Mouse (Mus musculus): Measurements from ENCODE around the gene March8. TPM values are rescaled to one million over a fixed set of nuclear protein-coding genes. Genes with fewer than 3 reads are reported as not detected.

The March8 gene
- total RNA-seq, 2 experiments from 2014 or later: 52.1 to 71.6 TPM

- DNase-seq: peak in 1 of 2 experiments; percentile 35
Observed at GRCm38 (mm10) chr6:116407216-116407615, 69.4 kb downstream of the March8 start.

DNA sequence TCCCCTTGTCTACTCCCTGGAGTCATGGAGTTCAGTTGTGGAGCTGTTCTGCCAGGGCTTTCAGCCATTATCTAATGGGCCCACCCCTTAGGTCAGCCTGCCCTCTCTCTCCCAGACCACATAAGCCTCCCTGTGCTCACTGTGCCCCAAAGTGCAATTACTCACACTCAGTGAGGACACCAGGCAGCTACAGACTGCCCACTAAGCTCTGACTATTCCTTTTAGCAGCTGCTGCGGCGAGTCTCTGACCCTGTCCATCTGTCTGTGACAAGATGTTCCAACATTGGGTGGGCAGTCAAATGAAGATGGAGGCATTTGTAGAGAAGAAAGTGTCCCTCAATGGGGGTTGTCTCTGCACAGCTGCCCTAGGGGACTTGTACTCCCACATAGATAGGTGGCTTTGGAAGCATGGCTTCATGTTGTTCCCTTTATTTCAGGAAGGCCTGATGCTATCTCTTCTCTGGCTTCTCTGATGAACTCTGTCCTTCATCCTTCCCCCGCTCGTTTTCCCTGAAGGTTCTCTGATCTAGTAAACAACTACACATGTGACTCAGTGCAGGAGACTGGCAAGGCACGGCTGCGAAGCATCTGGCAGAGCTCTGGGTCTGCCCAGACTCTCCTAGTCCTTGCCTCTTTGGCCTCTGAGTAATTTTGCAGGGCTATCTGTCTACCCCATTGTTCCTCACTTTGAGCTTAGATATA, 70.3 kb downstream of the March8 start:
- peak; percentile 43 to 63 for DNase-seq

DNA sequence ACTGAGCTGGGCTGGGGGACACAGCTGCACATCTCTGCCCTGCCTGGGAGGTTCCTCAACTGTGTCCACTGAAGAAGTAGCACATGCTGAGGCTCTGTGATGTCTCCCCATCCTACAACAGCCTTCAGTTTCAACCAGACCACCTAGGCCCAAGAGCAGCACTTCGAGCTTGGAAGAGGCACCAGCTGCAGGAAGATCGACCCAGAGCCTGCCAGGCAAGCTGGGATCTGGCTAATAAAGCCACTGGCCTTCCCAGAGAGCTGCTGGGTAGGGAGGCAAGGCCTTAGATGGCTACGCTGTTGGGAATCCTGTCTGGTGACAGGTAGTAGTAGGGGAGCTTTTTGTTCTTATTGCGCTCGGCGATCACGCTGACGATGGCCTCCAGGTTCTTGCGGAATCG, 72.6 kb downstream of the March8 start:
- DNase-seq: no peak

GRCm38 (mm10) chr6:116411716-116412115, 73.9 kb downstream of the March8 start:
- DNase-seq: no peak

DNA sequence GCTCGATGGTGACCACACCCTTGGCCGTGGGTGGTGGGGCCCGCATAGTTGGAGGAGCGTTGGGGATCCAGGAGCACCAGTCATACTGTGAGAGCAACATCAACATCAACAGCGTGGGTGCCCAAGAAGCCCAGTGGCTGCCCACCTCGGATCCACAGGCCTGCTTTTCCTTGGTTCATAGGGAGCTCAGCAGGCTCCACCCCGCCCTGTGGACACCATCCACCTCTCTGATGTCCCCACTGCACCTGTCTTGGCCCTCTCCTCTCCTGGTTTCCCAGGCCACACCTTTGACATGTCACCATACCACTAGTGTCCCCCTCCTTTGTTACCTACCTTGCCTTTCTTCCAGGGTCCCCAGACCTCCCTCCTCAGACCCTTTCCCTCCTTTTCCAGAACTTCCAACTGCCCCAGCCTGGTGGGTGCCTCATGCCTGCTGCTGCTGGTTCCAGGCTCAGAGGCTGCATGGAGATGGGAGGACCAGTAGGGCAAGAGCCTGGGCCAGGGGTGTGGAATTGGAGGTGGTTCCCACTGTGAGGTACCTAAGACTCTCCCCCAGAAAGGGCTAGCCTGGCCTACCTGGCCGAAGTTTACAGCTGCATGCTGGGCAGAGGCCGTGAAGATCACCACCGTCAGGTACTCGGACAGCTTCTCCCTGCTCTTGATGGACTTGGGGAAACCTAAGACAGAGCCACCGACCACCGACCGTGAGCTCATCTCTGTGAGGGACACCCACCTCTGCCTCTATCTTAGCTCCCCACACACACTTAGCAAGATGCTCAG, 74.9 kb downstream of the March8 start:
- DNase-seq: no peak

DNA sequence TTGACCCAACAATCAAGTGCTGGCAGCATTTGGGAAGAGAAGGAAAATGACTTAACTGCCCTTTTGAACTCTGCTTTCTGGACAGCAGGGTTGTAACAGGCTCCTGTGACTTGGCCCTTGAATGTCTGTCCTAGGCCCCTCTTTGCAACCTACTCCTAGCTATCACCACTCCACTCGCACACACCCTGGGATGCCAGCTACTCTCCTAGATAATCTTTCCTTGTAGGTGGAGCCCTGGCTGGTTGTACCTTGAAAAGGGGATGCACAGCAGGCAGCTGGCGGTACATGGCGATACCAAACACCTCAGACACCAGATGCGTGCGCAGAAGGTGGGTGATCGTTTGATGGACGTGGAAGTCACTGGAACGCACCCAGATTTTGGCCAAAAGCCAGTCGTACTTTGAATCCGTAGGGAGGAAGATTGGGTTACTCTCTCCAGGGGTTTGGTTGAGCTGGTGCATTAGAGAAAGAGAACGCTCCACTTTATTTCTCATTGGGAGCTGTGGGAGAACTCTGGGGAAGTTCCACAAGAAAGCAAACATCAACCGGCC, 77.4 kb downstream of the March8 start:
- DNase-seq: no peak

DNA sequence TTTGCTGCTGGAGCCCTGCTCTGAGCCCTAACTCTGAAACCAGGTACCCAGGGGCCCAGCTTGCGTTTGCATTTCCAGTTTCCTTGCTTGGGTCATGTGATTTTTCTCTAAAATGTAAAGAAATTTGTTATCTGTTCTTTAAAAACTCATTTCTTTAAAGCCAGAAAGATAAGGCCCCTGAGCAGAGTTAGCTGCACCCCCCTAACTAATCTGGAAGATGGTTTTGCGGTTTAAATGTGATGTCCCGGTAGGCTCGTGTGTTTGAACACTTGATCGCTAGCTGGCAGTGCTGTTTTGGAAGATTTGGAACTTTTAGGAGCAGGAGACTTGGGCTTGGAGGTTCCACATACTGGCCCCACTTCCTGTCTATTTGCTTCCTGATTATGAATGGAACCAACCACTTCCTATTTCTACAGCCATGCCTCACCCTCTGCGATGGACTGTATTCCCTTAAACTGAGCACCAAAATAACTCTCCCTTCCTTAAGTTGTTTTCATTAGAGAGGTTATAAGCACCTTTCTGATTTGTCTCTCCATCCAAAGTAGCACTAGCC, 78.3 kb downstream of the March8 start:
- no peak for DNase-seq

DNA sequence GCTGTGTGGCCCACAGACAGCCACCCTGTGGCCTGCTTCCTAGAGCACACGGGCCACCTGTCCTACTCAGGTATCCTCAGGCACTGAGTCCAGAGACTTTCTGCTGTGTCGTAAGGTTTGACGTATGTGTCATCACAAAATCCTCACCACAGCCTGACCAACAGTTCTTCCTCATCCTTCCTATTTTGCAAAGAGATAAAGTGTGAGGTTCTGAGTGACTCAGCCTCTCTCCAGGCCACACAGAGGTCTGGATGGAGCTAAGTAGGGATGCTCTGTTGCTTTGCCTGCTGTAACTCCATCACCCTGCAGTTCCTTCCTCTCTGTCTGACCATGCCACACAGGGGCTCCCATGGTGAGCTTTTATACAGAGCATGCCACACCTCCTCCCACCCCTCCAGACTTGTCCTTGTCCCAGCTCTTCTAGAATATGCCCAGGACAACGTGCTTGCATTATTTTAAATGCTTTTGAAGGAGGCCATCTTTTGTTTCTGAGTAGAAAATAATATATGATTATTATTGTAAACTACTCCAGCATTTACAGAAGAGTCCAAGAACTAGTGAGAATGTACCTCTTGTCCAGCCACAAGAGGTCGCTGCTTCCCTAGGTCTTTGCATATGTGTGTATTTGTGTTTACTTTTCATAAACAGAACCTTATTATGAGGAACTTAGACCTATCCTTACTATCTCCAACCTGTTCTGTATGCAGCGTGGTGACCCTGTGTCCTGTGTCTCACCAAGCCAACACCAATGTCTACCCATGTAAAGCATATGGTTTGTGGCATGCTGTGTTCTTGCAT, 79.9 kb downstream of the March8 start:
- peak; percentile 32 to 36 for DNase-seq

DNA sequence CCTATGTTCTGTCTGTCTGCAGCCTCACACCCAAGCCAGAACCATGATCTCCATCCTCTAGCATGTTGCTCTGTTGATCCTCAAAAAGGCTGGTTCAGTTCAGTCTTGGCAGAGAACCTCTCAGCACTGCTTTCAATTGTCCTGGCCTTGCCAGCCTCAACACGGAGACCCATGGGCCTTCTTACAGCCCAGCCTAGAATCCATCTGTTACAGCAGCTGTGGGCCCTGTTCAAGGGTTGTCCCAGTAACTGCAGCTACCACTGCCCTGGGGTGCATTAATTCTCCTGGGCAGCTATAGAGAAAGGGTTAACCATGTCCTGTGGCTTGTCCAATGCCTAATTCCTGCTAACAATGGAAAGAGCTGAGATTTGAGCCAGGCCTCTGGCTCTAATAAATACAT, 80.7 kb downstream of the March8 start:
- DNase-seq: no peak

- no peak for DNase-seq
Observed at GRCm38 (mm10) chr6:116419699-116420098, 81.9 kb downstream of the March8 start.

GRCm38 (mm10) chr6:116420271-116420670, 82.4 kb downstream of the March8 start:
- DNase-seq: no peak

DNA sequence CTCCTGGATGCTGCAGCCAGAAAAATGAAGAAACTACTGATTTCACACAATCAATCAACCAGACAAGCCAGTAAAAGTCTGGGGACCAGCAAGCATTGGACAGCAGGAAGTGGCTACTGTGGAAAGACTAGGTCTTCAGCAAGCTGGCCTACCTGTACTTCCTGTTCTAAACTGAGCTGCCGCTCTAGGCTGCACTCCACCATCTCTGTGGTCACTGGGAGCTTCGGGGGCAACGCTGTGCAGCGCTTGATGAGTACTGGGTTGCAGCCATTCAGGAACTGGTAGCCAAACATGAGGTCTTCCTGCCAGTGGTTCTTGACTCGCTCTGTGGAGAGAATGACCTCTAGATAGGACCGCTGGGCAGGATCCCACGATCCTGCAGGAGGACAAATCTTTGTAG, 85.2 kb downstream of the March8 start:
- DNase-seq: no peak

- DNase-seq: peak; percentile 40 to 52
Observed at GRCm38 (mm10) chr6:116423664-116424063, 85.8 kb downstream of the March8 start.

DNA sequence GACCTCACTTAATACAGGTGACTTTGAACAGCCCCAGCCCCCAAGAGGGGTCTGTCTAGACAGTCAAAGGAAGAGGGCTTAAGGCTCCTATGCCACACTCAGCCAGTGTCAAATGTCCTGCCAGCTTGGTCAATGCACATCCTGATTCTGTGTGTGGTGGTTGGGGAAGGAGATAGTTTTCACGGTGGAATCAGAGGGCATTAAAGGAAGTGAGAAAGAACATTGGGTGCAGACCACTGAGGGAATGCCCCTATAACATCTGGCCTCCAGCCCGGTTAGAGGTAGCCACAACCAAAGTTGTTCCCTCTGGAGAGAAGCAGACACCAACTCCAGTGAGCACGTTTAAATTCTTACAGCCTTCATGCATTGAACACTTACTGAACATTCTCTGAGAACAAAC, 89.7 kb downstream of the March8 start:
- DNase-seq: no peak

DNA sequence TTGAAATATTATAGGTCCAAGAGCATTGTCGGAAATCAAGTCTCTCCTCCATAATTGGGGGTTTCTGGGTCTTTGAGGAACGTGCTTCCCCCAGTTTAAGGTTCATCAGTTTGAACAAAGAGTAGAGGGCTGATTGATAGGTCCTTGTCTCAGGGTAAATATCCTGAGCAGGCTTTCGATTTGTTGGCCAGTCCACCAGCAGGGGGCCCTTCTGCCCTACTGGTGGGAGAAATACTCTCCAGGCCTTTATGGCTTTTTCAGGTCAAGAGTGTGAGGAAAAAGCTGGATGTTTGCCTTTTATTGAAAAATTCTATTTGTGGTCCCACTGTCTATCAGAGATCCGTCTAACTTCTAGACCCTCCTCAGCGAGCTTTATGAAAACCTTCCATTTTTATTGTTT, 90.5 kb downstream of the March8 start:
- DNase-seq: no peak

DNA sequence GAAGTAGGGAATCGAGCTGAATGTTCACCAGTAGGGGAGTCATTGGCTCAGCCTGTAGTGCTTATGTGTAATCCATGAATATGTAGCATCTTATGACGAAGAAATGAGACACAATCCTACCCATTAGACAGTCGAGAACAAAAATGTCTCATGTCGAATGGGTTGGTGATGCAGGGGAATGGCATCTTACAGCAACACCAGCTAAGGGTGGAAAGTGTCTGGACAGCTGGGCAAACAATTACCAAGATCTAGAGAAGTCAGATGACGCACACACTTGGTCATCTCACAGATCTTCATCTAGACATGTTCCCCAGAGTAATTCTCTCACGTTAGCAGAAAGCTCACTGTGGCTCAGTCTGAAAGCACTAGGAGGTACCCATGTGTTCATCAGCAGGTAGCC, 101.0 kb downstream of the March8 start:
- no peak for DNase-seq

- DNase-seq: no peak
Observed at GRCm38 (mm10) chr6:116439531-116439930, 101.7 kb downstream of the March8 start.

- DNase-seq: no peak
Observed at GRCm38 (mm10) chr6:116440447-116440846, 102.6 kb downstream of the March8 start.

DNA sequence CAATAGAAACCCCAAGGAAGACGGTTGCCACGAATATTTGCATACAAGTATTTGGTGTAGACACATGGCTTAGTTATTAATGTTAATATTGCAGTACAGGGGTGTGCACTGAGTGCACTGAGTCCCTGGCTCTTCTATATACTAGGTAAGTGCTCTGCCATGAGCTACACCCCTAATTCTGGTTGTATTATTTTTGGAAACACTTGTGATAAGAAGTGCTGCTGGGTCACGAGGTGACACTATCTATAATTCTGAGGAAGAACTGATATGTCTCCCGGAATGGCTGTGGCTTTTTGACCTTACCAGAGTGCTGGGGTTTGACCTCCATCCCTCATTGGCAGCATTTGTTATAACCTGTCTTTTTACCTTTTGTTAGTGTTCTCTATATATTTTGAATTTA, 103.0 kb downstream of the March8 start:
- no peak for DNase-seq

DNA sequence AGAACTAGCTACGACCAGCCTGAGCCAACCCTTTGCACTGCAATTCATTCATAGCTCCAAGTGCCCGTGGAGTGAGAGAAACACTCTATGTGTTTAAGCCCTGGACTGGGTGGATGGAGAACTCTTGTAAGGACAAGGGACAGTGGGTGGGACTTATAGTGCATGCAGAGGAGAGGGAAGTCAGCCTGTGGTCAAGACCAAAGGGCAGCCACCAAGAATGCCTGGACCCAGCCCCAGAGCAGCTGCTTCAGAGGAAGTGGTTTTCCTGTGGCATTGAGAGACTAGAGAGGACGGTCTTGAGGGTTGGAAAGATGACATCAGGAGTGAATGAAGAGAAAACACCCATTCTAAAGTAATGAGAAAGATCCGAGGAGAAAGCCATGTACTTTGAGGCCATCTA, 118.0 kb downstream of the March8 start:
- DNase-seq: peak in 1 of 2 experiments; percentile 1

DNA sequence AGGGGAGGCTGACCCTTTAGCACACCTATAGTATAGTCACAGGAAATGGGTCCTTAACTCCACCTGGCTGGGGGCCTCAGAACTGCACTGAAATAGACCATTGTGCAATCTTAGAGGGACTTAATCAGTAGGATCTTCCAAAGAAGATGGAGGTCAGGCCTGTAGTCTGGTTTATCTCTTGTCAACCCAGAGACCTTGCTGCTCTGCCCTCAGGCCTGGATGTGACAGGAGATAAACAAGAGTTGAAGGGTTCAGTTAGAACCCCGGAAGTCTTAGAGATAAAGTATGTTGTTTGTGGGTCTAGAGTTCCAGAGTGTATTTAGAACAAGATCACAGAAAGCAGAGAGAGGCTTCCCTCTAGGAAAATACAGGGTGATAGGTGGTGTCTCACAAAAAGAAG, 118.7 kb downstream of the March8 start:
- no peak for DNase-seq

DNA sequence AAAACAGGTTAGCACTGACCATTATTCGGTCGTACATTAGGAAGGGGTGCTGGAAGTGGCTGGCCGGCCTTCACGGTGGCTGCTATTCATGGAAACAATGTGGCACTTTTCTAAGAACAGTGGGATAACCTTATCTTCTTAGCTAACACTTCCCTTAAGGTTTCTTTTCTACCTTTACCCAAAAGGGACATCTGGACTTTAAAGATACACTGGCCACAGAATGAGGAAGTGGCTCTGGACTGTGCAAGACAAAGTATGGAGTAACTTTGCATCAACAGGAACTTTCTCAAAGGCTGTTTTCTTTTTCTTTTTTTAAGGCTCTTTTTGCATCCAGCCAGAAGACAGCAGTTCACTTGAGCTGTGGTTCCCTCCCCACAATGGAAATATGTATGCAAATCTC, 120.9 kb downstream of the March8 start:
- DNase-seq: no peak

Data from adrenal gland, postnatal 36 days (tissue).